Mouse (Mus musculus): ENCODE data around the gene Gm10663. TPM values are rescaled to one million over a fixed set of nuclear protein-coding genes. Genes with fewer than 3 reads are reported as not detected.

Gm10663 gene
- not detected for total RNA-seq (2022)

DNA sequence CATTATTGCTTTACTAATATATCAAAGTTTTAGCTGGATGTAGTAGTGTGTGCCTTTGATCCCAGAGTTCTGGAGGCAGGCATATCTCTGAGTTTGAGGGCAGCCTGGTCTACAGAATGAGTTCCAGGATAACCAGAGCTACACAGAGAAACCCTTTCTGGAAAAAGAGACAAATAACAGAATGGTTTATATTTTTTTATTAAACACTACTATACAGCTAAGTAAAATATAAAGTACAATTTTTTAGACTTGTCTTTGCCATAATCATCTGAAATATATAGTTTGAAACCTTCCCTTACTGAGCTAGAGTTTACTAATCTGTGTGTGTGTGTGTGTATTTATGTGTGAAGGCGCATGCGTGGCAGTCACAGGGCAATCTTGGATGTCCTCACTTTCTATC, at the start of gene Gm10663:
Gene Gm10663, plus strand, starts transcription at position 301 of the 400 bp plus-strand sequence.
- no peak for DNase-seq (ENCODE audit: low spot score in 2 of 2)

DNA sequence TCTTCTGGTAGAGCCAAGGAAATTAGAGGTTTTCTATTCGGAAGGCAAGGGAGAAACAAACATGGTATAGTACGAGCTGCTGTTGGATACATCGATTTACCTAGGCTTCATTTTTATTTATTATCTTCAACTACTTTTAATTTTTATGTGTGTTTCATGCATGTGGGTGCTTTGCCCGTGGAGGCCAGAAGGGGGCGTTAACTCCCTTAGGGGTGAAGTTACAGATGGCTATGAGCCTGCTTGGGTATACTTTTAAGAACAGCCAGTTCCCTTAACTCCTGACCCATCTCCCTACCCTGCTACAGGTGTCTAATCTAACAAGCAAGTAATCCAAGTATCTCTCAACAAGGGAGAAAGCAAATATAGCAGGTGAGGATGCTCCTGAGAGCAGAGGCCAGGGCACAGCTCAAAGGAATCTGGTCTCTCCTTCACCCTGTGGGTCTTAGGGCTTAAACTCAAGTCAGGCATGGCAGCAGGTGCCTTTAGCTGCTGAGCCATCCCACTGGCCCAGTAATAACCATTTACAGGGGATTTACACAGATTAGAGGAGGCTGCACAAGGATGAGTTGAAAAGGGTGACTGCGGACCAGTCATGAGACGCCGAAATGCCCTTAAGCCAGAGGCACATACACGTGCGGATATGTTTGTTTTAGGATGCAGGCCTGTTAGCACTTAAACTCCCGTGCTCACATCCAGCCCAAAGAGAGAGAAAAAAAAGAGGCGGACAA, 45.7 kb upstream of the Gm10663 start:
- no peak for DNase-seq (ENCODE audit: low spot score in 2 of 2)

DNA sequence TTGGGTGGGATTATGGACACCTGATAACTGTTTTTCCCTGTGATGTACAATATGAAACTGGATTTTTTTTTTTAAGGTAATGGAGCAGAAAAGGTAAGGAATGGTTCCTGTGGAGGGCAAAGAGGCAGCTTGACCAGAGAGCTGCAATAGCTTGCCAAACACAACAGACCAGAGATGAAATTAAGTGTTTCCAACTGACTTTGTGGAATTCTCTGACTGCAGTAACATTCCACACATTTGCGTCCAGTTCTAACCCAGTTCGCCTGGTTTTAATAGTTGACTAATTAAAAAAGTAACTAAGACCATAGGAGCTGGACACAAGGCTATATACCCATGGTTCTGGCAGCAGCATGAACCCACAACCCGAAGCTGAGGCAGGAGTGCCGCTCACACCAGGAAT, 45.1 kb upstream of the Gm10663 start:
- no peak for DNase-seq (ENCODE audit: low spot score in 2 of 2)

DNA sequence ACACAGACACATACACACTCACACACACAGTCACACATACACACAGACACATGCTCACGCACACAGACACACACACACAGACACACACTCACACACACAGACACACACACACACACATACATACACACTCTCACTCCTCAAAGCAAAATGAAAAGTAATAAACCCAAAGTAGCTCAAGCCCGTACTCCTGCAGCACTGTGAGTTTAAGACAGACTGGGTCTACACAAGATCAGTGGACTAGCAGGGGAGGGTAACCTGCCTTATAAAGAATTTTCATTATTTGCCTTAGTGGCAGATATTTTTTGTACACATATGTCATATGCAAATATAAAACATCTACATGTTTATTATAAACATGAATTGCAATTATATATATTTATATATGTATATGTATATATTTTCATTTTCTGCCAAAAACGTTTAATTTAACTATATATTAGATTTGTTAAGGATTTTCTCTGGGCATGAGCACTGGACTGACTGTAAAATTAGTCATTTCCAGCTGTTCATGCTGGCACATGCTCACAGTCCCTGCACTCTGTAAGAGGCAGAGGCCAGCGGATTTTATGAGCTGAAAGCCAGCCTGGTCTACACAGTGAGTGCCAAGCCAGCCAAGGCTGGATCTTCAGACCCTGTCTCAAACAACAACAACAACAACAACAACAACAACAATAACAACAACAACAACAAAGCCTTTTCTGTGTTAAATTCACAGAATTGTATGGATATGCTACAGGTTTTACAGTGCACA, 43.9 kb upstream of the Gm10663 start:
- DNase-seq (ENCODE audit: low spot score in 2 of 2): no peak

DNA sequence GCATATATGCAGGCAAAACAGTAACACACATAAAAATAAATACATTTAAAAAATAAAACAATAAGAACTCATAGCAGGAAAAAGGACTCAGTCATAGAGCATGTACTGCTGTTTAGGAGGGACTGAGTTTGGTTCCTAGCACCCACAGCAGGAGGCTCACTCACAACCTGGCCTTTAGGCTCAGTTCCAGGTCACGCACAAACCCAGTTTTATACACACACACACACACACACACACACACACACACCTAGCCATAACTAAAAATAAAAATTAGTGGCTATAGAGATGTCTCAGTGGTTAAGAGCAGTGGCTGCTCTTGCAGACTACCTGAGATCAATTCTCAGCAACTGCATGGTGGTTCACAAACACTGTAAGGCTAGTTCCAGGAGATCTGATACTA, 42.7 kb upstream of the Gm10663 start:
- no peak for DNase-seq (ENCODE audit: low spot score in 2 of 2)

DNA sequence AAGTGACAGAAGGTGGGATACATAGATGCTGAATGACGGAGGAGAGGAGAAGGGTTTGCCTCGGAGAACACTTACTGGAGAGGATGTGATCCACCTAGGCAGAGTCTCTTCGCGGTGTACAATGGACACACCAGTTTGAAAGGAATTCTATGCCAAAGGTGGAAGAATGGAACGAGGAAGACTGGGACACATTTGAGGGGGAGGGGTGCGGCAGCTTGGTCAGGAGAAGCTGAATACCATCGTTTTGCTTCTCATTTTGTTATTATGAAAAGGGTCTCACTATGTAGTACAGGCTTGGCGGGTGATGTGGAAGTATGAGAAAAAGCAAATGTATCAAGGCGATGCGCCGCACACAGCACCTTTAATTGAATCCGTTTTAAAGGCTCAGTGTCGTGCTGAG, 41.8 kb upstream of the Gm10663 start:
- no peak for DNase-seq (ENCODE audit: low spot score in 2 of 2)

DNA sequence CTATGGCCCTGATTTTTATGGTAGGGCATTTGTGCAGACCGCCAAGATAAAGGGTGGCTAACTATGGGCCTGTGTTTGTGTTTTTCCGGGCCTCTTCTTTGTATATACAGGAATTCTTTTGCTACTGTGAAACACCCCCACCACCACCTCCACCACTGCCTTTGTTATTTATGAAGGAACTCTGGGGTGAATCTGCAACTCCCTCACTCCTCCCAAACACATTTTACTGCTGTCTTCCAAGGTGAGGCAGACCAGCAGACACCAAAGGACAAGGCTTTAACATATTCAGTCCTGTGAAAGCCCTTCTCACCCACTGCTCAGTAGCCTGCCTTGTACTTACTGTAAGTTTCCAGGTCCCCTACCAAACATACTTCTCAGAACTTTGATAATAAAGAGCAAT, 40.7 kb upstream of the Gm10663 start:
- DNase-seq (ENCODE audit: low spot score in 2 of 2): no peak

DNA sequence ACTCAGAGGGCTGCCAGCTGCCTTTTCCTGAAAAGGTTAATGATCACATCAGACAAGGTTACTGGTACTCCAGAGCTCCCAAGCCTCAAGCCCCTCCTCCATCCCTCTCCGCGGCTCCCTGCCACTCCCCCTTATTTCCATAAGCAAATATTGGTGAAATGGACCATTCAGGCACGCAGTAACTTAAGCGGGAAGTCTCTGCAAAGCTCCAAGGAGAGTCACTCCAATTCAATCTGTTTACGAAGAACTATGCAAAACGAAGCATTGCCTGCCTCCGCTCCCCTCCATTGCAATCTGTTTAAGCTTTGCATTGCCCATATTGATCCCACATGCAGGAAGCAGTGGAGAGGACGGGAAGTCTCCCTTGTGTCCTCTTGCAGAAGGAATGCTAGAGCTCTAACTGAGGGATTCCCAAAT, 37.7 kb upstream of the Gm10663 start, which contains the start of gene Apela:
Gene Apela, minus strand, starts transcription at position 220 of the 417 bp plus-strand sequence.
- no peak for DNase-seq (ENCODE audit: low spot score in 2 of 2)

DNA sequence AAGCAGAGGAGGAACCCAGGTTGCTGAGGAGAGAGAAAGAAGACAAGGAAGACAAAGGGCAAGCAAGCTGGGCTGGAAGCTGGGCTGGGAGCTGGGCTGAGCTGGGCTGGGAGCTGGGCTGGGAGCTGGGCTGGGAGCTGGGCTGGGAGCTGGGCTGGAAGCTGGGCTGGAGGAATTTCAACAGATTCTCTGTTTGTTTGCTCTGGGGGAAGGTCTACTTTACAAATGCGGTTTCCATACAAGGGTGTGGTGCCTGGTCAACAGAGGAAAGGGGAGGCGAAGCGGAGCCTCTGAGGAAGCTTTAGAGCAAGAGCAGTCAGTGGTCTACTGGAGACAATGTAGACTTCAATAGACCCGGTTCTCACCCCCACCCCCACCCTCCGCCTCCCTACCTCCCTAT, 28.3 kb upstream of the Gm10663 start:
- DNase-seq (ENCODE audit: low spot score in 2 of 2): no peak

DNA sequence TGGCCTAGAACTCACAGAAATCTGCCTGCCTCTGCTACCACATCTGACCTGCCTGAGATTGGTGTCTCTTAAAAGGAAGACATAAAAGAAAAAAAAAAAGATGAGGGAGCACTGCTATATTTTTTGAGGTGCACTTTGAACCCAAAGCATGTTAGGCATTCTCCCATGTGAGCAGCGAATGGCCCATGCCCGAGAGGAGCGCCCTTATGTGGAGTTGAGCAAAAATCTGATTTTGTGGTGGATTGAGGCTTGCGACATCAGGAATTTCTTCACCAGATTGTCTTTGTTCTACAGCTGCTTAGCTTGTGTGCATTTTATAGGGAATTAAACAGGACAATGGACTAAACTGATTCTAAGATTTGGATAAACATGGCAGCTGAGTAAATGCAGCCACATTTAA, 27.6 kb upstream of the Gm10663 start:
- no peak for DNase-seq (ENCODE audit: low spot score in 2 of 2)

DNA sequence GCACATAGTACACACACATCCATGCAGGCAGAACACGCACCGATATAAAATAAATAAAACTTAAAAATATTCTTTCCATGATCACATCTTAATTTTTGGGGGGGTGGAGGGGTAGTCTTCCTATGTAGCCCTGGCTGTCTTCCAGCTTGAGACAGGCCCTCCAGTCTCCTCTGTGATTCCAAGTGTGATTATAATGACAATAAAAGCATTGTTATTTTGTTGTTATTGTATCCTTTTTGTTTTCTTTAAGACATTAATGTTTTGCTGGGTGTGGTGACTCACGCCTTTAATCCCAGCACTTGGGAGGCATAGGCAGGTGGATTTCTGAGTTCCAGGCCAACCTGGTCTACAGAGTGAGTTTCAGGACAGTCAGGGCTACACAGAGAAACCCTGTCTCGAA, 27.0 kb upstream of the Gm10663 start:
- DNase-seq (ENCODE audit: low spot score in 2 of 2): no peak

DNA sequence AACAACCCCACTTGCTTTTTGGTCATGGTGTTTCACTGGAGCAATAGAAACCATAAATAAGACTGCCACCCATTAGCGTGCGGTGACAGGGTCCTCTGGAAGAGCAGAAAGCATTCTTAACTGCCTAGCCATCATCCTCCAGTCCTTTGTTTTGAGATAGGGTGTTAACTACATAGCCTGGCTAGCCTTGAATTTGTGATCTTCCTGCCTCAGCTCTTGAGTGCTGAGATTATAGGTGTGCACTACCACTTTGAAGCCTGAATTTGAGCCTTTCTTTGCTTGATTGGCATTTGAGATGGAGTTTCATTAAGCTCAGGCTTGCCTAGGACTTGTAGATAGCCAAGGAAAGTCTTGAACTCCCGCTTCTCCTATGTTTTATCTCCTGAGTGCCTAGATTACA, 21.3 kb upstream of the Gm10663 start:
- no peak for DNase-seq (ENCODE audit: low spot score in 2 of 2)

DNA sequence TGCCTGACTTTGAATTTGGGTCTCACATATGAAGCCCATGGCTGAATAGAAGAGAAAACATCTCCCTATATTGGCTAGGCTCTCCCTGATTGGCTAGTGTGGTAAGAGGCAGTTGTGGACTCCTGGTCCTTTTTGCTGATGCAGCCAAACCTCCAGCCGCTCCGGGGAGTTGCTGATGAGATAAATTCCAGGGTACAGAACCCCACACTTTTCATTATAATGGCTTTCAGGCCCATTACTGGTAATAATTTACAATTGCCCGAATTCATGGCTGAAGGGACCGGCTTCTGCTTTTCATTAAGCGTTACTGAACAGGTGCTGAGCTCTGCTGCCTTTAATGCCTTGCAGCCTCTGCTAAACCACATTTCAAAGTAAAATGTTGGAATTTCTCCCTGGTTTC, 20.9 kb upstream of the Gm10663 start:
- no peak for DNase-seq (ENCODE audit: low spot score in 2 of 2)

DNA sequence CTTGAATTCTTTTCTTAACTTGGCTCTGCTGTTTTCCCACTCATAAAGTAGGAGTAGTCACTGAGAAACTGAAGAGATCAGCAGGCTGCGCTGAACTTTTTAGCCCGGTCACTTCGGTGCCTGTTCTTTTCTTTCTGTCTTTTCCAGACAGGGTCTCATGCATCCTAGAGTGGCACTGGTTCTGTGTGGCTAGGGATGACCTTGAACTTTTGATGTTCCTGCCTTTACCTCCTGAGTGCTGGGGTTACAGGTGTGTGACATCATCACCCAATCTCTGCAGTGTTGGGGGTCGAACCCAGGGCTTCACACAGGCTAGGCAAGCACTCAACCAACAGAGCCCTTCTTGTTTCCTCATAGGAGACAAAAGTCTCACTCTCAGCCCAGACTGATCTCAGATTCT, 18.1 kb upstream of the Gm10663 start:
- no peak for DNase-seq (ENCODE audit: low spot score in 2 of 2)

DNA sequence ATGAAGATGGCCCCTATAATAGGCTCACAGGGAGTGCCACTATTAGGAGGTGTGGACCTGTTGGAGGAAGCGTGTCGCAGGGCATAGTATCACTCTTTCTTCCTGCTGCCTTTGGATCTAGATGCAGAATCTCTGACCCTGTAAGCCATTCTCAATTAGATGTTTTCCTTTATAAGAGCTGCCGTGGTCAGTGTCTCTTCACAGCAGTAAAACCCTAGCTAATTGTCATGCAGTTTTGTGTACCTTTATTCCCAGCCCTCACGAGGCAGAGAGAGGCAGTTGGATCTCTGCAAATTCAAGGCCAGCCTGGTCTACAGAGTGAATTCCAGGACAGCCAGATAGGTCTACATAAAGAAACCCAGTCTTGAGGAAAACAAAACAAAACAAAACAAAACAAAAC, 12.6 kb upstream of the Gm10663 start:
- no peak for DNase-seq (ENCODE audit: low spot score in 2 of 2)

DNA sequence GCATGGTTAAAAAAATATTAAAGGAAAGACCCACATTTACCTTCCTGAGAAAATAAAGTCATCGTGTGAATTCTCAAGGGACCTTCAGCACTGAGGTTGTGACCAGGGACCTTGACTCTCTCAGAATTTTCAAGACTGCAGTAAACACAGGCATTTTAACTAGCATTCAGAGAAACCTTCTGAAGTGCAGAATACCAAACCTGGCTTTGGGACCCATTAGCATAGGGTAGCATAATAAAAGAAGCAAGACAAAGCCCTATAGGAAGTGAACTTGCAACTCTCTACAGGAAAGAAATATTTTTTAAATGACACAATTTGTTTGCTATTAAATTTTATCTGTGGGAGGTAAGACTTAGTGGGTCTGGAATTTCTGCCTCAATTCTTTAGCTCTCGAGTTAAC, 10.8 kb upstream of the Gm10663 start:
- no peak for DNase-seq (ENCODE audit: low spot score in 2 of 2)

DNA sequence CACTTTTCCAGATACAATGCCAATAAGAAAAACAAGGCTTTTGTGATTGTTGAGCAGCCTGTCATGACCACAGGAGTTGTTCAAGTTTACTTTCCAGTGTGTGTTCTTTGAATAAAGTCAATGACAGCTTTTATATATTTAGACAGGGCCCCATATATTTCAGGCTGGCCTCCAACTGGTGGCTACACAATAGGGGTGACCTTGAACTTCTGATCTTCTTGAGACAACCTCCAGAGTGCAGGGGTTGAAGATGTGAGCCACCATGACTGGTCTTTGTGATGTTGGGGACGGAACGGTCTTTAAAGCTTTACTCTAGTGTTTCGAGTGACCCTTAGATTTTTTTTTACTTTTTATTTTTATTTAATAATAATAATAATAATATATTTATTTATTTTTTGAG, 9.2 kb upstream of the Gm10663 start:
- DNase-seq (ENCODE audit: low spot score in 2 of 2): no peak

DNA sequence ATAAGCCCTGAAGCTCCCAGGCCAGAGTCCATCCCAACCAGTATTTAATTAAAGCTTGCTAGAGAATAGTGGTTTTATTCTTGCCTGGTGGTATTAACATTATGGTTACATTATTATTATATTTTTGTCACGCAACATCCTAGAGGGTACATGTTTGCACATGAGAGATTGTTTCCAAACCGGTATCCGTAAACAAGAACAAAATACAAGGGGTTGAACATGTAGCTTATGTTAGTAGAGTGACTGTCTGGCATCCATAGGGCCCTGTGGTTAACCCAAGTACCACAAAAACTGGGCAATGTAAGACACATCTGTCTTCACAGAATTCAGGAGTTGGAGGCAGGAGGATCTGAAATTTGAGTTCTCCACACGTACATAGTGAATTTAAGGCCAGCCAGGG, 7.8 kb upstream of the Gm10663 start:
- DNase-seq (ENCODE audit: low spot score in 2 of 2): no peak

DNA sequence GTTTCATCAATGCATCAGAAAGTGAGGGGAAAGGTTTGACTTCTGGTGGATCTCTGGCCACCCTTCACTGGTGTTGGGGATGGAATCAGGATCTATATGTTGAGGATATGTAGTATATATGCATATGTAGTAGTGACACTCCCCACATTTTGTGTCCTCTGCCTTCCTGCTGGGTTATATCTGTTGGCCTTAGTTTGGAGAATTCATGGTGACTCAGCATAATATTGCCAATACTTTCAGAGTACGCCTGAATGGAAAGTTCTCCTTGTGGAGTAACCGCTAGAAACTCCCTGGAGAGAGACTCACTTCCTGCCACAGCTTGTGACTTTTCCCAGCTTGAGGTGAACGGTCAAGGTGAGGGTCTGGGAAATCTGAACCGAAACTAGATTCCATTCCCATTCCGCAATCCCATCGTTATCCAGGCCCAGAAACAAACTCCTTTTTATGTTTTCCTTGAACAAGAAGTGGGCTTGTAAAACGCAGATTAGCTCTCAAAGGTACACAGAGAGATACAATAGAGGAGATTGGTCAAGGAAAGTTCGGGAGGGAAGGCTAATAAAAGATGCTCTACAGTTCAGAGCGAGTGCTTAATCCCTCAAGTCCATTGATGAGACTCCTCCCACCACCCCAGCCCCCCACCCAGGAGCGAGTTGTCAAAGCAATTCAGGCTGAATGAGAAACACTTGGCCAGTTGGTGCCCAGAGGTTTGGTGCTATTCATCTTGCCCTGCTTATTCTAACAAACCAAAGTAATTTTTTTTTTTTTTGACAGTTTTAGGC, 7.0 kb upstream of the Gm10663 start:
- DNase-seq (ENCODE audit: low spot score in 2 of 2): no peak

DNA sequence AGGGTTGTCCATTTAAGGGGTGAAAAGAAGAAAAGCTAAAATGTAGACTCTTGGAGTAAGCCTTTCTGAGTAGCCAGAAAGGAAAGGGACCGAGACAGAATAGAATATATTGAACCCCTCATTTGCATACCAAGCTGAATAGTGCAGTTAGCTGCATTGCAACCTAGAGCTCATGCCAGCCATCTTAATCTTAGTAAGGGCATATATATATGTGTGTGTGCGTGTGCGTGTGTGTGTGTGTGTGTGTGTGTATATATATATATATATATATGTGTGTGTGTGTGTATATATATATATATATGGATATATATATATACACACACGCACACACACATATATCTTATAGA, 6.4 kb upstream of the Gm10663 start:
- DNase-seq (ENCODE audit: low spot score in 2 of 2): no peak

DNA sequence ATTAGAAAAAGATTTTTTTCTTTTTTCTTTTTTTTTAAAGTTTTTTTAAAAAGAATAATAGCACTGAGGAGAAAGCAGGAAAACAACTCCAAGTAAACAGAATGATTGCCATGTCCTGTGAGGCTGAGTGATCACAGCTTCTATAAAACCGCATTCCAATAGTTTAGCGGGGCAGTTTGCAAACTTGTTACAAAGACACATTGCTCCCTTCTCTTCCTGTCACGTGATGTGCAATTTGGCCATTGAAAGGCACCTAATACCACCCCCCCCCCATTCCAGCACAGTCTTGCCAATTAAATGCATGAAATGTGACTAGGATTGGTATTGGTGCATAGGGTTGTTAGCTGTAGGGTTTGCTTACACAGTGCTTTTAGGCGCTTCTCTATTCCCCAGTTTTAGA, 3.8 kb upstream of the Gm10663 start:
- no peak for DNase-seq (ENCODE audit: low spot score in 2 of 2)

DNA sequence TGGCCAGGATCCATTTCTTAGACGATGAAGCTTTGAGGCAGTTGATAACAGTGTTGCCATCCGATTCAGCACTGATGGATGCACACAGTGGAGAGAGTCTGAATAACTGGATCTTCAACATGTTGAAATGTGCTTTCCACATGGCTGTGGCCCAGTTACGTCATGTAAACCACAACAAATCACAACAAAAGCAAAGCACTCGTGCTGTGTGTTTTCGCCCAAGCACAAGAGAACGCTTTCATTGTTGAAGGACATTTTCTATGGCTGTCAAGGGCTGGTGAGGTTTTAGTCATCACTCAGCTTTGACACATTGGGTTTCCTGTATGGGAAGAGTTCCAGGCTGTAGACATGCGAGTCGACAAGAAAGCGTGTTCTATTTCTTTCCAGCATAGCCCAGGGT, 5.9 kb downstream of the Gm10663 start:
- no peak for DNase-seq (ENCODE audit: low spot score in 2 of 2)
